Mouse (Mus musculus): Measurements from ENCODE around the gene Cend1.

Cend1 gene

GRCm38 (mm10) chr7:141429310-141429709, at the start of gene Cend1:
TSS of gene Cend1 (minus strand) at chr7:141429491.
- peak; percentile 96 for DNase-seq (ENCODE audit: low read depth, low spot score)

GRCm38 (mm10) chr7:141478270-141478748, 49.0 kb upstream of the Cend1 start:
- no peak for DNase-seq (ENCODE audit: low read depth, low spot score)

- DNase-seq (ENCODE audit: low read depth, low spot score) = no peak
Measured at GRCm38 (mm10) chr7:141477578-141478269, 48.4 kb upstream of the Cend1 start.

GRCm38 (mm10) chr7:141476981-141477370, 47.7 kb upstream of the Cend1 start:
- DNase-seq (ENCODE audit: low read depth, low spot score) = no peak

GRCm38 (mm10) chr7:141476226-141476980, 47.1 kb upstream of the Cend1 start:
- DNase-seq (ENCODE audit: low read depth, low spot score) = no peak

- DNase-seq (ENCODE audit: low read depth, low spot score) = no peak
Measured at GRCm38 (mm10) chr7:141475805-141476158, 46.5 kb upstream of the Cend1 start.

- DNase-seq (ENCODE audit: low read depth, low spot score) = no peak
Measured at GRCm38 (mm10) chr7:141475011-141475804, 45.9 kb upstream of the Cend1 start, which contains the start of the genes Polr2l and Tspan4. TSS of gene Polr2l (minus strand) at chr7:141475132. TSS of gene Tspan4 (plus strand) at chr7:141475240.

GRCm38 (mm10) chr7:141474160-141474559, 44.9 kb upstream of the Cend1 start:
- DNase-seq (ENCODE audit: low read depth, low spot score) = no peak

GRCm38 (mm10) chr7:141472763-141473162, 43.5 kb upstream of the Cend1 start:
- DNase-seq (ENCODE audit: low read depth, low spot score) = no peak

GRCm38 (mm10) chr7:141472226-141472625, 42.9 kb upstream of the Cend1 start:
- no peak for DNase-seq (ENCODE audit: low read depth, low spot score)

- no peak for DNase-seq (ENCODE audit: low read depth, low spot score)
Measured at GRCm38 (mm10) chr7:141471236-141471635, 41.9 kb upstream of the Cend1 start.

GRCm38 (mm10) chr7:141470637-141470944, 41.3 kb upstream of the Cend1 start:
- DNase-seq (ENCODE audit: low read depth, low spot score) = no peak

GRCm38 (mm10) chr7:141469901-141470636, 40.8 kb upstream of the Cend1 start:
- DNase-seq (ENCODE audit: low read depth, low spot score) = no peak

GRCm38 (mm10) chr7:141469352-141469751, 40.1 kb upstream of the Cend1 start:
- DNase-seq (ENCODE audit: low read depth, low spot score) = no peak

- no peak for DNase-seq (ENCODE audit: low read depth, low spot score)
Measured at GRCm38 (mm10) chr7:141468522-141469211, 39.4 kb upstream of the Cend1 start.

GRCm38 (mm10) chr7:141468164-141468521, 38.9 kb upstream of the Cend1 start:
- no peak for DNase-seq (ENCODE audit: low read depth, low spot score)

GRCm38 (mm10) chr7:141467230-141468030, 38.1 kb upstream of the Cend1 start, which contains the start of gene Cd151:
TSS of gene Cd151 (plus strand) at chr7:141467392.
- no peak for DNase-seq (ENCODE audit: low read depth, low spot score)

- no peak for DNase-seq (ENCODE audit: low read depth, low spot score)
Measured at GRCm38 (mm10) chr7:141466607-141467148, 37.4 kb upstream of the Cend1 start.

- DNase-seq (ENCODE audit: low read depth, low spot score) = no peak
Measured at GRCm38 (mm10) chr7:141466045-141466394, 36.7 kb upstream of the Cend1 start.
